Comparison of ENCODE assay signal across 19 mouse cellular contexts in genomic region chr7:121938124-121938891, GRCm38 (mm10). TPM values are rescaled to one million over a fixed set of nuclear protein-coding genes. Genes with fewer than 3 reads are reported as not detected.
DNase-seq lines count a peak whose midpoint lies in the region; ATAC-seq lines count a peak whose summit lies in the region.
"Had no signal": no experiment of that assay in that cellular context is flagged by ENCODE, and none has a peak within 500 bp of the region (broad histone marks: within the 10 kb centered on the region; RNA-seq: fewer than 3 reads in every experiment).

No protein-coding gene starts in this region.

- H3K36me3 ChIP-seq in hindbrain, embryonic 10.5 days, result peaks cover 33% of the 10 kb centered on the region
- H3K36me3 ChIP-seq in hindbrain, embryonic 13.5 days, result peaks cover 19% of the 10 kb centered on the region
- peaks cover 29% of the 10 kb centered on the region for H3K36me3 ChIP-seq in neural tube, embryonic 13.5 days
- peaks cover 5% of the 10 kb centered on the region; the same call in 1 of the 2 replicates for H3K36me3 ChIP-seq in hindbrain, embryonic 16.5 days (ENCODE audit: control insufficient read depth, insufficient read depth, low read length)

- H3K4me2 ChIP-seq in hindbrain, embryonic 13.5 days, result no peak overlapping the region
- H3K4me2 ChIP-seq in neural tube, embryonic 13.5 days, result no peak overlapping the region
- H3K4me2 ChIP-seq in hindbrain, embryonic 16.5 days (ENCODE audit: low read length), result no peak overlapping the region
- H3K4me2 ChIP-seq: limb, embryonic 13.5 days; liver, embryonic 15.5 days had no signal

- 81% methylated on average over 8 of the region's 8 CpGs for WGBS in hindbrain, embryonic 10.5 days
- 73% methylated on average over 8 of the region's 8 CpGs for WGBS in hindbrain, embryonic 13.5 days
- WGBS in neural tube, embryonic 13.5 days, result 74% methylated on average over 8 of the region's 8 CpGs
- WGBS in hindbrain, embryonic 16.5 days, result 70% methylated on average over 8 of the region's 8 CpGs

- ATAC-seq in hindbrain, embryonic 13.5 days (ENCODE audit: low FRiP score), result no peak; the same call in 1 of the 2 replicates
- ATAC-seq in neural tube, embryonic 13.5 days (ENCODE audit: low read depth), result no peak
- no peak for ATAC-seq in hindbrain, embryonic 16.5 days

- DNase-seq in hindbrain, embryonic 10.5 days (ENCODE audit: low spot score), result no peak
- no peak for DNase-seq in neural tube, embryonic 10.5 days (ENCODE audit: extremely low spot score, low spot score)
- DNase-seq in cerebellum, adult 9-11 months, result peak; percentile 52
- no peak for DNase-seq in MN1 (ENCODE audit: low spot score)
- no peak for DNase-seq in kidney, postnatal 14 days
- DNase-seq: adrenal gland, adult 8-10 months; gastrocnemius, postnatal 36 days; kidney, adult 2 months; kidney, postnatal 36 days; lung, postnatal 14 days; thymus, postnatal 36 days had no signal

- peaks cover 20% of the 10 kb centered on the region; the same call in 1 of the 2 replicates for H3K4me1 ChIP-seq in hindbrain, embryonic 10.5 days (replicated peaks)
- peaks cover 32% of the 10 kb centered on the region for H3K4me1 ChIP-seq in hindbrain, embryonic 13.5 days (replicated peaks)
- peaks cover 47% of the 10 kb centered on the region for H3K4me1 ChIP-seq in neural tube, embryonic 13.5 days (replicated peaks)
- H3K4me1 ChIP-seq in hindbrain, embryonic 16.5 days (ENCODE audit: control insufficient read depth, insufficient read depth, low read depth, low read length), result peaks cover 8% of the 10 kb centered on the region; the same call in 1 of the 2 replicates

- no peaks in the 10 kb centered on the region for H3K9me3 ChIP-seq in hindbrain, embryonic 10.5 days
- no peaks in the 10 kb centered on the region for H3K9me3 ChIP-seq in hindbrain, embryonic 13.5 days
- H3K9me3 ChIP-seq in neural tube, embryonic 13.5 days, result no peaks in the 10 kb centered on the region
- H3K9me3 ChIP-seq in hindbrain, embryonic 16.5 days (ENCODE audit: control insufficient read depth, low read length), result no peaks in the 10 kb centered on the region
- H3K9me3 ChIP-seq: G1E; limb, embryonic 13.5 days; liver, embryonic 15.5 days had no signal

- H3K27ac ChIP-seq in hindbrain, embryonic 10.5 days, result peak overlapping the region; percentile 67
- H3K27ac ChIP-seq in hindbrain, embryonic 13.5 days, result no peak overlapping the region
- peak overlapping the region; percentile 42; the same call in 1 of the 2 replicates for H3K27ac ChIP-seq in neural tube, embryonic 13.5 days (replicated peaks)
- peak overlapping the region; percentile 26; the same call in 1 of the 2 replicates for H3K27ac ChIP-seq in hindbrain, embryonic 16.5 days (ENCODE audit: low read depth, low read length)
- H3K27ac ChIP-seq: limb, embryonic 13.5 days; liver, embryonic 15.5 days; stomach, postnatal 0 days had no signal

- H3K9ac ChIP-seq in hindbrain, embryonic 13.5 days, result no peak overlapping the region
- no peak overlapping the region for H3K9ac ChIP-seq in neural tube, embryonic 13.5 days
- H3K9ac ChIP-seq in hindbrain, embryonic 16.5 days (ENCODE audit: low read depth, low read length), result no peak overlapping the region
- H3K9ac ChIP-seq: heart, embryonic 12.5 days; limb, embryonic 13.5 days; liver, embryonic 15.5 days had no signal

- no peak overlapping the region for H3K4me3 ChIP-seq in hindbrain, embryonic 10.5 days
- H3K4me3 ChIP-seq in hindbrain, embryonic 13.5 days, result no peak overlapping the region
- H3K4me3 ChIP-seq in neural tube, embryonic 13.5 days, result no peak overlapping the region
- H3K4me3 ChIP-seq in hindbrain, embryonic 16.5 days (ENCODE audit: low read length), result no peak overlapping the region
- H3K4me3 ChIP-seq: heart, embryonic 12.5 days; limb, embryonic 13.5 days; liver, embryonic 15.5 days had no signal

- H3K27me3 ChIP-seq in hindbrain, embryonic 10.5 days (ENCODE audit: insufficient read depth, poor library complexity, severe bottlenecking), result no peaks in the 10 kb centered on the region
- no peaks in the 10 kb centered on the region for H3K27me3 ChIP-seq in hindbrain, embryonic 13.5 days
- no peaks in the 10 kb centered on the region for H3K27me3 ChIP-seq in neural tube, embryonic 13.5 days
- no peaks in the 10 kb centered on the region for H3K27me3 ChIP-seq in hindbrain, embryonic 16.5 days (replicated peaks; ENCODE audit: control insufficient read depth, insufficient read depth, low read length)
- H3K27me3 ChIP-seq: heart, embryonic 12.5 days; limb, embryonic 13.5 days; liver, embryonic 15.5 days had no signal

RNA-seq across cellular contexts. Expression of gene Cog7, which starts 43.2 kb away (rescaled TPM):
- polyA plus RNA-seq in hindbrain, embryonic 10.5 days (2016; fragmentation: Nextera tagmentation; extraction: Ambion mirVana), result 21.0 and 23.2 TPM in 2 replicates
- 22.5 and 23.0 TPM in 2 replicates for polyA plus RNA-seq in hindbrain, embryonic 13.5 days (2015; fragmentation: Nextera tagmentation; extraction: Ambion mirVana)
- polyA plus RNA-seq in neural tube, embryonic 13.5 days (2015; fragmentation: Nextera tagmentation; extraction: Ambion mirVana), result 20.5 and 20.8 TPM in 2 replicates
- polyA plus RNA-seq in hindbrain, embryonic 16.5 days (2015; fragmentation: Nextera tagmentation; extraction: Ambion mirVana), result 32.3 and 33.9 TPM in 2 replicates
